Mouse (Mus musculus) lung, adult 2 months (tissue): ENCODE data around the gene Trim63. TPM values are rescaled to one million over a fixed set of nuclear protein-coding genes. Genes with fewer than 3 reads are reported as not detected.
A peak's percentile ranks its signal among the peaks of the same experiment; 100 is the strongest.
"Not testable (repeated sequence)": the region's sequence is repeated elsewhere in the genome, so short reads cannot be mapped to it uniquely, and the experiment has no call there.

Experiments
- DNase-seq: peaks from one replicate; pipeline ENCODE4 v3.0.0; 2022
- H3K4me1 ChIP-seq: fragments of 200-500 bp; 2 replicates; pipeline ENCODE4 v1.6.1; 2011; ENCODE audit warnings: low read length; ENCODE audit not compliant: control insufficient read depth, insufficient read depth
- H3K4me3 ChIP-seq: fragments of 200-500 bp; replicated peaks from 2 replicates; pipeline ENCODE3; 2011; ENCODE audit warnings: low read depth, mild to moderate bottlenecking, control low read depth, low read length; ENCODE audit errors: extremely low read depth
- CTCF ChIP-seq: fragments of 200-500 bp; IDR thresholded peaks from 2 replicates; pipeline ENCODE4 v1.5.1; 2011; ENCODE audit warnings: mild to moderate bottlenecking, low read length, control low read depth; ENCODE audit not compliant: insufficient read depth
- POLR2A ChIP-seq: fragments of 200-500 bp; IDR thresholded peaks from 2 replicates; pipeline ENCODE4 v1.6.1; 2011; ENCODE audit warnings: low read depth, mild to moderate bottlenecking, control low read depth, low read length, borderline replicate concordance; ENCODE audit errors: extremely low read depth
- WGBS: fragments of 180-500 bp; shearing (Covaris S2); methylation state at CpG from one replicate; pipeline ENCODE4 v1.1.7; 2018; 5-methylcytosine and 5-hydroxymethylcytosine counted together
- polyA plus RNA-seq: library from polyadenylated mRNA; depleted of rRNA; stranded (reverse); fragments of >200 nt; gene quantifications from 2 replicates; pipeline ENCODE4 v1.2.3, GENCODE M21; 2012

The Trim63 gene
- polyA plus RNA-seq, 1 experiment: 4.6 TPM

GRCm38 (mm10) chr4:134328151-134328550, 13.2 kb downstream of the Trim63 start:
- no peak overlapping the region for H3K4me3 ChIP-seq
- TF ChIP-seq POLR2A: no peak
- no peak for TF ChIP-seq CTCF
- H3K4me1 ChIP-seq: no peaks in the 10 kb centered on the region
- no peak for DNase-seq
- 40% methylated on average over 8 of the region's 8 CpGs for WGBS

GRCm38 (mm10) chr4:134328832-134329231, 13.9 kb downstream of the Trim63 start:
- 71% methylated on average over 8 of the region's 8 CpGs for WGBS
- Histone ChIP-seq H3K4me3 (no peak overlapping the region), H3K4me1 (no peaks in the 10 kb centered on the region)
- TF ChIP-seq CTCF: no peak
- TF ChIP-seq POLR2A: no peak
- DNase-seq: no peak

GRCm38 (mm10) chr4:134330281-134330680, 15.4 kb downstream of the Trim63 start:
- TF ChIP-seq POLR2A (no peak), CTCF (no peak)
- Histone ChIP-seq H3K4me1 (no peaks in the 10 kb centered on the region), H3K4me3 (no peak overlapping the region)
- DNase-seq: no peak
- WGBS: 65% methylated on average over 5 of the region's 5 CpGs

- 79% methylated on average over 6 of the region's 6 CpGs for WGBS
Measured at GRCm38 (mm10) chr4:134341231-134341630, 26.3 kb downstream of the Trim63 start.

GRCm38 (mm10) chr4:134342213-134342779, 27.4 kb downstream of the Trim63 start:
- no peak overlapping the region for H3K4me3 ChIP-seq
- no peak for TF ChIP-seq CTCF
- TF ChIP-seq POLR2A: no peak
- 35% methylated on average over 11 of the region's 11 CpGs for WGBS
- DNase-seq: no peak
- peaks cover 2% of the 10 kb centered on the region; the same call in 1 of the 2 replicates for H3K4me1 ChIP-seq

More at GRCm38 (mm10) chr4:134341231-134341630, 26.3 kb downstream of the Trim63 start:
- not testable (repeated sequence) for DNase-seq, H3K4me1 ChIP-seq, H3K4me3 ChIP-seq

- H3K4me3 ChIP-seq: peak within 1 kb of the TSS; percentile 11
- WGBS: 5% methylated on average over 61 of the region's 61 CpGs
- DNase-seq: no peak
- peaks cover 2% of the 10 kb centered on the region; the same call in 1 of the 2 replicates for H3K4me1 ChIP-seq
- TF ChIP-seq CTCF (no peak), POLR2A (no peak)
Measured at GRCm38 (mm10) chr4:134343071-134344031, 28.4 kb downstream of the Trim63 start, which contains the start of gene Slc30a2. Gene Slc30a2 (plus strand): TSS chr4:134343181.

- TF ChIP-seq CTCF (no peak), POLR2A (no peak)
- WGBS: 46% methylated on average over 3 of the region's 3 CpGs
- Histone ChIP-seq H3K4me1 (peaks cover 2% of the 10 kb centered on the region; the same call in 1 of the 2 replicates), H3K4me3 (no peak overlapping the region)
- no peak for DNase-seq
Measured at GRCm38 (mm10) chr4:134344620-134345019, 29.7 kb downstream of the Trim63 start.

- Histone ChIP-seq H3K4me1 (peaks cover 2% of the 10 kb centered on the region; the same call in 1 of the 2 replicates), H3K4me3 (no peak overlapping the region)
- no peak for TF ChIP-seq CTCF
- no peak for TF ChIP-seq POLR2A
- DNase-seq: no peak
- WGBS: 89% methylated on average over 15 of the region's 15 CpGs
Measured at GRCm38 (mm10) chr4:134345802-134346201, 30.9 kb downstream of the Trim63 start.

- H3K4me3 ChIP-seq: no peak overlapping the region
- peak; percentile 46 for DNase-seq
- TF ChIP-seq CTCF: no peak
- TF ChIP-seq POLR2A: no peak
- H3K4me1 ChIP-seq: peaks cover 2% of the 10 kb centered on the region; the same call in 1 of the 2 replicates
- WGBS: 58% methylated on average over 11 of the region's 11 CpGs
Measured at GRCm38 (mm10) chr4:134348078-134348477, 33.2 kb downstream of the Trim63 start.
